Mouse (Mus musculus) limb, embryonic 10.5 days (tissue): ENCODE measurements around the gene Tas2r118. TPM values are rescaled to one million over a fixed set of nuclear protein-coding genes. Genes with fewer than 3 reads are reported as not detected.

Experiments used
- polyA plus RNA-seq: library from polyadenylated mRNA; unstranded; fragments of >200 nt; fragmentation: Nextera tagmentation; extraction: Ambion mirVana; gene quantifications from 2 replicates; pipeline ENCODE4 v1.2.1, GENCODE M21; 2016

Gene Tas2r118
- polyA plus RNA-seq, 1 experiment from 2014 or later: not detected

Other genes with a start within 250 kb of the Tas2r118 start
- 1.1 and 2.6 TPM in 2 replicates for gene Cadps2, start 130.6 kb downstream of the Tas2r118 start, polyA plus RNA-seq
- gene Slc13a1, start 198.0 kb upstream of the Tas2r118 start, polyA plus RNA-seq: not detected in 2 replicates